Mouse (Mus musculus) lung, postnatal 0 days (tissue): Measurements from ENCODE around the gene Prkg1.

Experiments used
- CTCF ChIP-seq: IDR thresholded peaks from 2 replicates; pipeline ENCODE4 v1.5.1; 2016; ENCODE audit warnings: antibody characterized with exemption, mild to moderate bottlenecking
- EP300 ChIP-seq: IDR thresholded peaks from 2 replicates; pipeline ENCODE4 v1.6.1; 2016; ENCODE audit warnings: antibody characterized with exemption, mild to moderate bottlenecking, control low read depth

DNA sequence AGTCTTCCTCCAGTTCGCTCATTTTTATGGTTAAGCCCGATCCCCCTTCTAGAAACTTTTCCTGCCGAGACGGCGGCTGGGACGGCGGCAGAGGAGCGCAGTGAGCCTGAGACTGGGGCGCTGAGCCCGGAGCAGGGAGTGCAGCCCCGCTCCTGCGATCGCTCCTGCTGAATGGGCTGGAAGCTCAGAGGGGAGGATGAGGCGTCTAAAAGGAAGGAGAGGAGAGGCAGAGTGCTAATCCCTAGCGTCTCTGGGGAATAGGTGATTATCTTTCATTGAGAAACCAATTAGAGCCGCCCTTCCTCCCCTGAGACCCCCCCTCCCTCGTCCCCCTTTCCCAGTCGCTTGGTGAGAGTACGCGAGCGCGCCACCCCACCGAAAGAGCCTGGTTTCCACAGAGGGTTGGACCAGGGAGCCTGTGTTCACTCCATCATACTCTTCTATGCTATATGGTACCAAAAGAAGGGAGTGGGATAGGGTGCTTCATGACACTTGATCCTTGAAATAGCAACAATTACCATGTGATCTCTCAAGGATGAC, at the start of gene Prkg1:
- TF ChIP-seq CTCF: no peak
- no peak for TF ChIP-seq EP300
